Mouse (Mus musculus): ENCODE data around the gene Mink1.
"Not testable (repeated sequence)": the region's sequence is repeated elsewhere in the genome, so short reads cannot be mapped to it uniquely, and the experiment has no call there.

Mink1 gene

GRCm38 (mm10) chr11:70562287-70562994 is at the start of gene Mink1:
Gene Mink1 (plus strand): TSS chr11:70562881.
- DNase-seq (ENCODE audit: low spot score), result peak; percentile 91

GRCm38 (mm10) chr11:70513520-70513919 is 49.2 kb upstream of the Mink1 start:
- DNase-seq (ENCODE audit: low spot score), result peak; percentile 55

GRCm38 (mm10) chr11:70514288-70514687 is 48.4 kb upstream of the Mink1 start, which contains the start of gene Vmo1:
Gene Vmo1 (minus strand): TSS chr11:70514616.
- no peak for DNase-seq (ENCODE audit: low spot score)

GRCm38 (mm10) chr11:70516352-70516751 is 46.3 kb upstream of the Mink1 start:
- DNase-seq (ENCODE audit: low spot score), result no peak

- no peak for DNase-seq (ENCODE audit: low spot score)
Observed at GRCm38 (mm10) chr11:70518436-70518835, 44.2 kb upstream of the Mink1 start.

- DNase-seq (ENCODE audit: low spot score), result no peak
Observed at GRCm38 (mm10) chr11:70518923-70519322, 43.8 kb upstream of the Mink1 start, which contains the start of gene Gltpd2. Gene Gltpd2 (plus strand): TSS chr11:70519196.

GRCm38 (mm10) chr11:70520178-70520769 is 42.4 kb upstream of the Mink1 start:
- peak; percentile 66 for DNase-seq (ENCODE audit: low spot score)

GRCm38 (mm10) chr11:70523306-70523989 is 39.2 kb upstream of the Mink1 start:
- not testable (repeated sequence) for DNase-seq (ENCODE audit: low spot score)

GRCm38 (mm10) chr11:70524782-70525181 is 37.9 kb upstream of the Mink1 start:
- no peak for DNase-seq (ENCODE audit: low spot score)

- DNase-seq (ENCODE audit: low spot score), result peak; percentile 90
Observed at GRCm38 (mm10) chr11:70525184-70525678, 37.5 kb upstream of the Mink1 start, which contains the start of gene Psmb6. Gene Psmb6 (plus strand): TSS chr11:70525367.

GRCm38 (mm10) chr11:70525726-70526125 is 37.0 kb upstream of the Mink1 start:
- no peak for DNase-seq (ENCODE audit: low spot score)

- no peak for DNase-seq (ENCODE audit: low spot score)
Observed at GRCm38 (mm10) chr11:70526211-70526610, 36.5 kb upstream of the Mink1 start.

- no peak for DNase-seq (ENCODE audit: low spot score)
Observed at GRCm38 (mm10) chr11:70528610-70529009, 34.1 kb upstream of the Mink1 start.

- not testable (repeated sequence) for DNase-seq (ENCODE audit: low spot score)
Observed at GRCm38 (mm10) chr11:70531065-70531464, 31.6 kb upstream of the Mink1 start.

GRCm38 (mm10) chr11:70532839-70533238 is 29.8 kb upstream of the Mink1 start, which contains the start of gene Gm40193:
Gene Gm40193 (minus strand): TSS chr11:70532939.
- DNase-seq (ENCODE audit: low spot score), result no peak

GRCm38 (mm10) chr11:70539423-70539822 is 23.3 kb upstream of the Mink1 start:
- no peak for DNase-seq (ENCODE audit: low spot score)

- peak; percentile 92 for DNase-seq (ENCODE audit: low spot score)
Observed at GRCm38 (mm10) chr11:70539877-70540587, 22.6 kb upstream of the Mink1 start, which contains the start of gene Pld2. Gene Pld2 (plus strand): TSS chr11:70540064.

- no peak for DNase-seq (ENCODE audit: low spot score)
Observed at GRCm38 (mm10) chr11:70540928-70541327, 21.8 kb upstream of the Mink1 start.

GRCm38 (mm10) chr11:70541415-70541814 is 21.3 kb upstream of the Mink1 start:
- DNase-seq (ENCODE audit: low spot score), result no peak

- no peak for DNase-seq (ENCODE audit: low spot score)
Observed at GRCm38 (mm10) chr11:70544496-70544895, 18.2 kb upstream of the Mink1 start.

GRCm38 (mm10) chr11:70551526-70551925 is 11.2 kb upstream of the Mink1 start:
- no peak for DNase-seq (ENCODE audit: low spot score)

- no peak for DNase-seq (ENCODE audit: low spot score)
Observed at GRCm38 (mm10) chr11:70553940-70554339, 8.7 kb upstream of the Mink1 start.
